Mouse (Mus musculus) cerebellum, adult 2 months (tissue): ENCODE data around the gene Uqcrq.

Experiments used
- CTCF ChIP-seq: fragments of 200-500 bp; IDR thresholded peaks from 2 replicates; pipeline ENCODE4 v1.5.1; 2011; ENCODE audit warnings: low read depth, mild to moderate bottlenecking, control low read depth, low read length, moderate library complexity, borderline replicate concordance; ENCODE audit not compliant: insufficient read depth
- POLR2A ChIP-seq: fragments of 200-500 bp; IDR thresholded peaks from 2 replicates; pipeline ENCODE4 v1.6.1; 2011; ENCODE audit warnings: low read length, control low read depth, borderline replicate concordance; ENCODE audit not compliant: insufficient read depth

- TF ChIP-seq CTCF (no peak), POLR2A (no peak)
Measured at GRCm38 (mm10) chr11:53469294-53469967, 38.8 kb upstream of the Uqcrq start.
